15 mouse cellular contexts compared by ENCODE assay signal in the genomic region with DNA sequence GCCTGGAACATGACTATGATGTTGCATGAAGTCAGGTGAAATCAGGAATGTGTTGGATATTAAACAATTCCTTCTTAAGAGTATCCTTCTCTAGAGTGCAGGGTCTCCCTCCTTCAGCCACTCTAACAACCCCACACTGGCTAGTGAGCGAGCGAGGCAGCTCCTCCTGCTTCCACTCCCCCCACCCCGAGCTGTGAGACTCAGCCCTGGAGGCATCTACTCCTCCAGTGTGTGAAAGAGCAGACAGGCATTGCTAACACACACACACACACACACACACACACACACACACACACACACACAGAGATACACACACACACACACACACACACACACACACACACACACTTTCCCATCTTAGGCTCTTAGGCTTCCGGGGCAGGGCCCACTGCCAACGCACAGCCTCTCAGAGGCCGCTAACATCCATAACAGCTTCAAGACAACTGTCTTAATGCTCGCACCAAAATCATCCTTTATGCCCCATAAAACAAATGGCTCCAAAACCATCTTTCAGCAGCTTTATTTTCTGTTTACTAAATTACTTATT.
A peak's percentile ranks its signal among the peaks of the same experiment; 100 is the strongest.
DNase-seq lines count a peak whose midpoint lies in the region; ATAC-seq and TF ChIP-seq lines count a peak whose summit lies in the region.
"Had no signal": no experiment of that assay in that cellular context is flagged by ENCODE, and none has a peak within 500 bp of the region (broad histone marks: within the 10 kb centered on the region; RNA-seq: fewer than 3 reads in every experiment).

No protein-coding gene starts in this region.

- TF ChIP-seq CTCF in cortical plate, adult 2 months (IDR thresholded peaks at IDR 0.05; ENCODE audit: extremely low read depth, insufficient read depth, low read length): no peak
- no peak for TF ChIP-seq CTCF in lung, postnatal 0 days (IDR thresholded peaks at IDR 0.05)

- H3K27me3 ChIP-seq in kidney, embryonic 14.5 days (ENCODE audit: control insufficient read depth, insufficient read depth, low read length): no peaks in the 10 kb centered on the region
- no peaks in the 10 kb centered on the region for H3K27me3 ChIP-seq in lung, postnatal 0 days (replicated peaks; ENCODE audit: insufficient read depth, low read length)
- H3K27me3 ChIP-seq: embryonic facial prominence, embryonic 15.5 days; limb, embryonic 12.5 days had no signal

- no peak overlapping the region for H3K4me2 ChIP-seq in kidney, embryonic 14.5 days (replicated peaks; ENCODE audit: low read depth, low read length)
- no peak overlapping the region for H3K4me2 ChIP-seq in lung, postnatal 0 days (replicated peaks; ENCODE audit: low read depth, low read length)
- H3K4me2 ChIP-seq: embryonic facial prominence, embryonic 15.5 days; limb, embryonic 12.5 days had no signal

- DNase-seq in heart, adult 11 months: peak; percentile 92
- no peak for DNase-seq in heart, adult 9 months (ENCODE audit: low spot score in 2 of 2)
- DNase-seq in kidney, adult 18-20 months: no peak
- peak; percentile 17 for DNase-seq in lung, postnatal 0 days (ENCODE audit: low spot score)
- DNase-seq in urinary bladder, adult 18-20 months (ENCODE audit: low spot score in 2 of 2): no peak
- DNase-seq: cerebellum, postnatal 14 days; layer of hippocampus, postnatal 36 days had no signal

- H3K27ac ChIP-seq in kidney, embryonic 14.5 days (ENCODE audit: low read depth, low read length): peak overlapping the region; percentile 74
- 0 out of 2 replicates have a peak overlapping the region, but pooled peaks have one; percentile 37 for H3K27ac ChIP-seq in cortical plate, adult 2 months (ENCODE audit: insufficient read depth, low read length)
- peak overlapping the region; percentile 84 for H3K27ac ChIP-seq in lung, postnatal 0 days (ENCODE audit: low read length)
- H3K27ac ChIP-seq: embryonic facial prominence, embryonic 15.5 days; macrophage had no signal

- H3K9me3 ChIP-seq in kidney, embryonic 14.5 days (ENCODE audit: control insufficient read depth, low read length): no peaks in the 10 kb centered on the region
- no peaks in the 10 kb centered on the region for H3K9me3 ChIP-seq in lung, postnatal 0 days (ENCODE audit: low read length)
- H3K9me3 ChIP-seq: embryonic facial prominence, embryonic 15.5 days; limb, embryonic 12.5 days had no signal

- TF ChIP-seq POLR2A in cortical plate, adult 2 months (IDR thresholded peaks at IDR 0.05; ENCODE audit: extremely low read depth, insufficient read depth, low read length): no peak

- H3K4me3 ChIP-seq in kidney, embryonic 14.5 days (ENCODE audit: low read length): no peak overlapping the region
- no peak overlapping the region for H3K4me3 ChIP-seq in cortical plate, adult 2 months (ENCODE audit: insufficient read depth, low read length)
- H3K4me3 ChIP-seq in lung, postnatal 0 days (ENCODE audit: low read depth, low read length): no peak overlapping the region
- H3K4me3 ChIP-seq: embryonic facial prominence, embryonic 15.5 days; limb, embryonic 12.5 days; myocyte had no signal

- no peak for TF ChIP-seq EP300 in lung, postnatal 0 days (IDR thresholded peaks at IDR 0.05)

- no peaks in the 10 kb centered on the region for H3K4me1 ChIP-seq in kidney, embryonic 14.5 days (ENCODE audit: control insufficient read depth, insufficient read depth, low read length)
- H3K4me1 ChIP-seq in cortical plate, adult 2 months (ENCODE audit: control insufficient read depth, insufficient read depth, low read length): no peaks in the 10 kb centered on the region
- H3K4me1 ChIP-seq in lung, postnatal 0 days (ENCODE audit: insufficient read depth, low read depth, low read length): no peaks in the 10 kb centered on the region
- H3K4me1 ChIP-seq: embryonic facial prominence, embryonic 15.5 days had no signal

- H3K9ac ChIP-seq in kidney, embryonic 14.5 days (ENCODE audit: low read depth, low read length): no peak overlapping the region
- no peak overlapping the region for H3K9ac ChIP-seq in lung, postnatal 0 days (replicated peaks; ENCODE audit: low read depth)
- H3K9ac ChIP-seq: embryonic facial prominence, embryonic 15.5 days; limb, embryonic 12.5 days had no signal

- ATAC-seq in kidney, embryonic 14.5 days (ENCODE audit: low FRiP score, low TSS enrichment): no peak
- no peak for ATAC-seq in lung, postnatal 0 days
- ATAC-seq in CD4-positive, CD25-positive, alpha-beta regulatory T cell, adult 4 months: no peak
- ATAC-seq: activated CD4-positive, CD25-positive, alpha-beta regulatory T cell, adult 4 months had no signal

- no peaks in the 10 kb centered on the region for H3K36me3 ChIP-seq in kidney, embryonic 14.5 days (ENCODE audit: control insufficient read depth, insufficient read depth, low read length)
- H3K36me3 ChIP-seq in lung, postnatal 0 days (ENCODE audit: insufficient read depth, low read length): no peaks in the 10 kb centered on the region
- H3K36me3 ChIP-seq: embryonic facial prominence, embryonic 15.5 days; limb, embryonic 12.5 days had no signal

- WGBS in kidney, embryonic 14.5 days: 75% methylated on average over 7 of the region's 7 CpGs
- 44% methylated on average over 7 of the region's 7 CpGs for WGBS in lung, postnatal 0 days

Comparison
In these comparisons a context has a peak if more than half of its experiments do, and no peak if none do; other contexts are left out.
1. DNase-seq: peak in heart, adult 11 months (single experiment) and lung, postnatal 0 days (single experiment); none in heart, adult 9 months (0 of 2), kidney, adult 18-20 months (single experiment) and urinary bladder, adult 18-20 months (0 of 2).
2. Peak in every context shown above with its lines, with median percentiles within 50 percentile points of each other: H3K27ac ChIP-seq.